Mouse (Mus musculus) left cerebral cortex, postnatal 14 days (tissue): ENCODE measurements at regions not wholly inside any gene's neighbourhood (a gene's known extent, or its start where the extent isn't known, plus 50 kb on each side); places are given as distances from the start of the nearest gene placed in this dataset.

Experiments
- DNase-seq, 2 experiments: peaks; one replicate each; pipeline ENCODE4 v3.0.0; 2021 to 2022; ENCODE audit warnings: low spot score in 2 of 2, mixed read lengths in 1 of 2
- intact Hi-C: fragments of 180-260 bp; cut with DNase I; formaldehyde crosslinking; loops from one replicate; pipeline ENCODE4 v1.15.1; 2025

DNA sequence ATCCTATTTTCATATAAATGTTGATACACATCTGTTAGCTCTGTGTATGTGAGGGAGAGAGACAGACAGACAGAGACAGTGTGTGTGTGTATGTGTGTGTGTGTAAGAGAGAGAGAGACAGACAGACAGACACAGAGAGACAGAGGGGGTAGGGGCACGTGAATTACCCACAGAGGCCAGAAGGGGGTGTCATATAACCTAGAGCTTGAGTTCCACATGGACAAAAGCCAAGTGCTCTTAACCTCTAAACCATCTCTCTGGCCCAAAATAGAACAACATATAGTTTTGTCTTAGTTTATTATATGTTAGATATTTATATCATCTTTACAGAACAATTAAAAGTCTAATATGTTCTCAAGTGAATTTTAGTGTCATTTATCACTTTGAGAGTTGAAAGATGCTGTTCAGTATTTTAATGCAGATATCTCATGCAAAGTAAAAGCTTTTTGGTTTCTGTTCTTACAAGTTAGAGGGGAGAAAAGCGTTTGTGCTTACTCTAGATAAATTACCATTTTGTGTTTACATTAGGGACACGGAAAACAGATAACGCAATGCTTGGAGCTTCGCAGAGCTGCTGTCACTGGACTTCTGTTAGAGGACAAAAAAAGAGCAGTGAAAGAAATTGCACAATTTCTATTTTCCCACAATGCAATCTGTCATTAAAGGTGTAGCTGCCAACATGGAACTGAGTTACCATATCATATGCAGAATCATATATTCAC, 710.6 kb upstream of the Tmem132c start:
- intact Hi-C loops: no loop called here
- no peak for DNase-seq

DNA sequence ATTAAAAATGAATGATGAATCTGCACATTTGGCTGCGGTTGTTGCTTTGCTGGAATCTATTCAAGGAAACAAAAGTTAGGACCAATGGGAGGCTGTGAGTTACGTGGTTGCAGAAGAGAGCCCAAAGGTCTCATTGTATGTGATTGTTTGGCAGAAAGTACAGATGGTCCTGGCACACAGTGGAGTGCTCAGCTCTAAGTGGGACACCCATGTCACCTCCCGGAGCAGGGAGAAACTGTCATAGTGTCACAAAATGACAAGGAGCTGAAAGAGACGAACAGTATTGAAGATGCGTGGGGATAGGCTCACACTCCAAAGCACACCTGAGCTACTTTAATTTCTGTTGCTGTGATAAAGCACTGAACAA, 710.1 kb upstream of the Tmem132c start:
- no peak for DNase-seq
- intact Hi-C loops: no loop called here

DNA sequence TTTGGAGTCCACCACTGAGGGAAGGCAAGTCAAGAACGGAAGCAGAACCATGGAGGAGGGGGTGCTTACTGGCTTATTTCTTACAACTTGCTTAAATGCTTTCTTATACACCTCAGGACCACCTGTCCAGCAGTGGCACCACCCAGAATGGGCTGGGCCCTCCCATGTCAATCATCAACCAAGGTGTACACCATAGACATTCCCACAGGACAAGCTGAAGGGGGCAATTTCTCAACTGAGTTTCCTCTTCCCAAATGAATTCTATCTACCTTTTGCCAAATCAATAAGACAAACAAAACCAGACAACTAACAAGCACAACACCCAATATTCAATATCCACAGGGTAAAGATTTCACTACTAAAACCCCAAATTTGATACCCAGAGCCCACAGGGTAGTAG, 709.6 kb upstream of the Tmem132c start:
- DNase-seq: no peak
- intact Hi-C loops: no loop called here

DNA sequence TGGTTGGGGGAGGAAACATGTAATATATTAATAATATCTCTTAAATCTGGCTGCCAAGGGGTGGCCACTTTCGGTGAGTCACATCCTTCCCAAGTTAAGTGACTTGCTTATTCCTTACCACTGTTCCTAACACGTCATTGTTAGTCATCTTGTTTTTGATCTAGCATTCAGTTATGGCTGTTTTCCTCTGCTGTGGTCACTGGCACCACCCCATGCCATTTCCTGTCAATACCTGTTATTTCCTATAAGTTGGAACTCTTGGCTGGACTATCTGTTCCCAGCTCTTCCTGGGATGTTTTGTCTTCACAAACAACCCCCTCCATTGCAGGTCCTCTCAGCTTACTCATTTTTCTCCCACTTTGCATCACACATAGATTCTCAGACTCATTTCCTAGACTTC, 703.5 kb upstream of the Tmem132c start:
- intact Hi-C loops: no loop called here
- DNase-seq: no peak

DNA sequence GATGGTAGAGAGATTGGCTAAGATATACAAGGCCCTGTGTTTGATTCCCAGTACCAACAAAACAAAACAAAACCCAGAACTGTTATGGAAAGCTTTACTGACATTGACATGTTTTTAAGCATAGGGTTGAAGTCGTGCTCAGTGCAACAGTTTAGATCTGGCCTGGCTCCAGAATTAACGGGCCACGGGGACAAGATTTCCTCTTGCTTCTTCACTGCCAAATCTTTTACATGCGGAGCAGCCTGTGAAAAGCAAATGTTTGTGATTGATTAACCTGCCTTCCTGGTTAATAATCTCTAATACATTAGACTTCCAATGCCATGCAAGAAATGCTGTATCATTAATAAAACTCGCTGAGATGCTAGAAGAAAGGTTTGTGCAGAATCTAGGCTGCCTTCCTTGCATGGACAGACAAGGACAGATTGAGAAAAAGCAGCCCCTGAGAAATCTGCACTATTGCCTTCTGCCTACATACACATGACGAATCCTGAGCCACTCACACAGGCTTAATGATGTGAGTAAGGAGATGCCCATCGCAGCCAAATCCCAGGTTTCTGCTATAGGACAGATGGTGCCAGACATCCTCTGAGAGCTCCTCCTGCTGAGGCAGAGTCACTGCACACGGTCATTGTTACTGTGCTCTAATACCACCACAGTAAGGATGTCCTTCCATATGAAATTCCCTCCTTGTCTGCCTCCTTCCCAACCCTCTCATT, 697.2 kb upstream of the Tmem132c start:
- DNase-seq: peak in 1 of 2 experiments; percentile 7
- intact Hi-C loops: no loop called here

DNA sequence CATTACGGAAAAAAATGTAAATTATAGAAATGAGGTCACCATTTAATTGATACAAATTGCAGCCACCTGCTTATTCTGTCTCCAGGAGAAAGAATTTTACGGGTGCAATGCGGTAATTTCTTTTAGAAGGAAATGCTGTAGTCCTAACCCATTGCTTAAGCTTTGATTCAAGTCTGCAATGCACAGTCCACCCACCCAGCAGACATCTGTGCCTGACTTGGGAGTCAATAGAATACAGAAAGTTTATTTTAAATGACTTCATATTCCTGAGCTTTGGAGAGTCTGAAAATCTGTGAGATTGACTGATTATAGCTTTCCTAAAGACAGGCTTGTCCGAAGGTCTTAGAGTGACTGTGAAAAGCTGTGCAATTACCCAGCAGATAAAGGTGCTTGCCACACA, 693.8 kb upstream of the Tmem132c start:
- intact Hi-C loops: no loop called here
- DNase-seq: no peak

DNA sequence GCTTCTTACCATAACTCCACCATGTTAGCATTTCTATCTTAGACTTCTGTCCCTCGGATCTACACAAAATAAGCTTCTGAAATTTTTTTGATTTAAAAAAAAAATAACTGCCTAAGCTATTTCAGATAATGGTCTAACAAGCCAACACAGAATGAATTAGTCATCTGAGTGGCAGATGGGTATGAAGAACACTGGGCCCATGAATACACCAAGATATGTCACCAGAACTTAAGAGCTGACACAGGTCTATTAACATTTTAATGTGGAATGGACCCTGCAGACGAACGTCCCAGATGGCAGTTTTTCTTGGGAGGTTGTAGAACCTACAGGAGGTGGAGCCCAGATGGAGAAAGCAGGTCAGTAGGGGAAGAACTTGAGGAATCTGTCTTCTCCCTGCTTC, 689.9 kb upstream of the Tmem132c start:
- intact Hi-C loops: no loop called here
- no peak for DNase-seq

DNA sequence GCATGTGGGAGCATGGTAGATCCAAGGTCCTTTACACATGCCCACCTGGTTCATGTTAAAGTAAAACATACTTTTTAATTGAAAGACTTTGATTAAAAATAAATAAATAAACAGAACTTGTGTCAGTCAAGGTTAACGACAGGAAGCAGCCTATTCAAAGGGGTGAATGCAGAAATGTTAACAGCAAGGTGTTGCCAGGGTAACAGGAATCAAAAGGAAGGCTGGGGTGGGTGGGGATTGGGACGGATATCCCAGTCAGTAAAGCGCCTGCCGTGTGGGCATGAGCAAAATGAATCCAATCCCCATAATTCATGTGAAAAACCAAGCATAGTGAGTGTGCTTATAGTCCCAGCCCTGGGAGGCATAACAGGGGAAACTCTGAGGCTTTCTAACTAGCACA, 682.6 kb upstream of the Tmem132c start:
- intact Hi-C loops: no loop called here

DNA sequence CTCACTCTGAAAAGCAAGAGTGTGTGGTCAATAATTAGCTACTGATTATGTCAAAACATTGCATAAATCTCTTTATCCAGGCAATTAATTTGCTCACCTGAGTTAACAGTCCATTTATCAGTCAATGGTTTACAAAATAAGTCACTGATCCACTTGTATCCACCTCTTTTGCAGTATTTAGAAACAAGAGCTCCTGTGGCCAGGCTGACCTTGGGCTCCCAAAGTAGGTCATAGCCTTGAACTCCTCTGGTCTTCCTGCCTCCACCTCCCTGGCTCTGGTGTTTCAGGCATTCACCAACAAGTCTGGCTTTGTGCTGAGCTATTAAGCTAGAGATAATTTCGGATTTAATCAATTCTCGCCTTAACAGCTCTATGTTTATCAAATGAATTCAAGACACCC, 675.8 kb upstream of the Tmem132c start:
- intact Hi-C loops: no loop called here
- no peak for DNase-seq

More for the DNA sequence above, 682.6 kb upstream of the Tmem132c start:
- DNase-seq: no peak

DNA sequence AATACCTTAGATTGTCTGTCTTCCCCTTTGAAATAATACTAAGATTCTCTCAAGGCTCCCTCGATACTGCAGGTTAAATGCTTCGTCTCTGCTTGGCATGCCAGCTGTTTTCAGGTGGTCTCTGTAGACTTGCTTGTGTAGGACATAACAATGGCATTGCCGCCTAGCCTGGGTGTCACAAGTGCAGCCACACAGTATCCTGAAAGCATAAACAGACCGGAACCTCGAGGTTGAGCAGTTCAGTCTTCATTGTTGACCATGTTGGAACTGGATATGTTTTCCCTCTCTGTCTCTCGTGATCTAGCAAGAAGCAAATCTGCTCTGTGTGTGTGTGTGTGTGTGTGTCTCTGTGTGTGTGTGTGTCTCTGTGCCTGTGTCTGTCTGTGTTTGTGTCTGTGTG, 675.4 kb upstream of the Tmem132c start:
- intact Hi-C loops: no loop called here

DNA sequence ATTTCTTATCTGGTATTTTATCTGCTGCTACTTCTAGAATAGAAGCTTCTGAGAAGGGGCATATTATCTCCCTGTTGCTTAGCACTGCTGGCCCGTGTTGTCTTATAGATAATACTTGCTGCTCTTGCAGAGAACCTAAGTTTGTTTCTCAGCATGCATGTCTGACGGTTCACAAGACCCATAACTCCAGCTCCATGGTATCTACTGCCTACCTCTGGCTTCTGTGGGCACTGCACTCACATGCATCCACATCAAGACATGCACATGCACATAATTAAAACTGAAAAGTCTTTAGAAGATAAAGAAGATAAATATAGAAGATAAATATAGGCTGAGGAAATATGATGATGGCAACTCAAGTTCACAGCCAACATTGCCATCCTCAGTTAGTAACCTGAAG, 667.8 kb upstream of the Tmem132c start:
- intact Hi-C loops: no loop called here

More for the DNA sequence above, 675.4 kb upstream of the Tmem132c start:
- DNase-seq: no peak

DNA sequence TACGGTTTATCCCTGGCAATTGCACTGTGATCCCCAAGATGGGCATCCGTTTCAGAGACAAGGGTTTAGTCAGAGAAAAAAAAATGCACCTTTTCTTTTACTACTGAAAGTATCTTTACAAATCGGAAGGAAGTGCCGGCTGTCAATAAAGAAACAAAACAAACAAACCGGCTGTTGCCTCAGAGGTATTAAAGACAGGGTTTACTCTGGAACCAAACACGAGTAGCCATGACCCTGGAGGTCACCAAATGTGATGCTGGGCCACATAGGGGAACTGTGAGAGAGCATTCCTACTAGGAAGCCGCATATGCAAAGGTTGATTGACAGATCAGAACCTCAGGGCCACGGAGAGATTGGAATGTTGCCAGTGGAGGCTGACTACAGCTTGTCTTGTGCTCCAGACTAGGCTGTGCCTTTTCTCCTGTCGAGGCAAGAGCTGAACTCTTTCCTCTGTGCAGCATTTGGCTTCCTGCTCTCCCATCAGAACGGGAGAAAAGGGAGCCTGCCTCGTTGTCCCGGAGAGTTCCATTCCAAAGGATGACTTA, 643.8 kb upstream of the Tmem132c start:
- no peak for DNase-seq
- intact Hi-C loops: no loop called here

More for the DNA sequence above, 667.8 kb upstream of the Tmem132c start:
- DNase-seq: peak in 1 of 2 experiments; percentile 7

DNA sequence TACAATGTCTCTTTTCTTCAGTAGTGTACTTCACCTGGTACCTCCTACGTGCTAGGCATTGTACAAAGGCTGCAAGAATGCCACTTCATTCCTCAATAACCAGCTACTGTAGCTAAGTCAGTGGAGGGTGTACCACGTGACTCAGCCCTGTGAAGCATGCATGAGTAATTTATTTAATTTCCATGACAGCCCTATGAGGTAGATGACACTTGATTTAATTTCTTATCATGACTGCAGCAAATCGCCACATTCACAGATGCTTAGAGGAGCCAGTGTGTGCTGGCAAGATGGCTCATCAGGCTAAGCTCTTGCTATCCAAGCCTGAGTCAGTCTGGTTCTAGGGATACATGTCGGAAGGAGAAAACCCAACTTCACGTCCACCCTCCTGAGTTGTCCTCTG, 642.0 kb upstream of the Tmem132c start:
- DNase-seq: peak in 1 of 2 experiments; percentile 6
- intact Hi-C loops: no loop called here

DNA sequence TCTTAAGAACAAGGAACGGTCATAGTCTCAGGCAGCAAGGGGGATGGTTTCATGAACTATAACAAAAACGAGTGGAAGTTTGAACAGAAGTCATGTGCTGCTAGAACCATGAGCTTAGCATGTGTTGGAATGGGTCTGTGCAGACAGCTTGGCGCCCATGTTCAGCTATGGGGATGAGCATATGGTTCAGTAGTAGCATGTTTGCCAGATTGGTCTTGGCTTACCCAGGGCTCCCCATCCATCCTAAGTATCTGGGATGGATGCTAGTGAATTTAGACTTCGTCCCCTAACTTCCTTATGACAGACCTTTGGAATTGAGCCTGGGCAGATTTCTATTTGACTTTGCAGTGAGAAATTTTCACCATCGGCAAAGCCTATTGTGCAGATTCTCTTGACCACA, 634.9 kb upstream of the Tmem132c start:
- no peak for DNase-seq
- intact Hi-C loops: no loop called here

DNA sequence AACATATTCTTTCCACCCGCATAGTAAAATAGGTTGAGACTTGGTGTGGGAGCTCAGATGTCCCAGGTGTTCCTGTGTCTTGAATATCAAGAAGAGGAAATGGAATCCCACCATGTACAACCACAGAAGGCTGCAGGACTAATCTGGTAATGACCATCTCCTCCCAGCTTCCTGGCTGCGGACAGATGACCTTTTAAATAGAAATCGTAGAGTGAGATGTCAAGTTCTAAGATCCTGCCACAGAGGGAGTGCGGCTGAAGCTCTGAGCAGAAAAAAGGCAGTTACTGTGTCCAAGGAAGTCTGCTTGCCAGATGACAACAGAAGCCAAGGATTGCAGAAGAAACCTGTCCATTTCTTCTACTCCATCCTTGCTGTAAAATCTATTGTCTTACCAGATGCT, 629.0 kb upstream of the Tmem132c start:
- intact Hi-C loops: no loop called here
- no peak for DNase-seq

DNA sequence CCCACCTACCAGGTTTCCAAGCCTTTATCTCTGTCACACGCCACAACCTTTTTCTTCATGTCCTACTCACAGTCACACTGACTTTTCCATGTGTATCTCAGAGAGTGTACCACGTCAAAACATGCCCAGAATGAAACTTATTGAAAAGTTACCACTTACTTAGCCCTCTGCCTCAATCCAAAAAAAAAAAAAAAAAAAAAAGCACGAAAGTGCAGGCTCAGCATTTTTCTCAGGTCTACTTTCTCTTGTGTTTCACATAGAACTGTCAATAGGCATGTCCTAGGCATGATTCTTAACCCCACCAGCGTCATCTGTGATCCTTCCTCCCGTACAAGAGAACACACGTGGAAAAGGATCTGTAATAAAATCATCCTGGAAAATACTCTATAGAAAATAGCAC, 619.1 kb upstream of the Tmem132c start:
- intact Hi-C loops: no loop called here
- no peak for DNase-seq

DNA sequence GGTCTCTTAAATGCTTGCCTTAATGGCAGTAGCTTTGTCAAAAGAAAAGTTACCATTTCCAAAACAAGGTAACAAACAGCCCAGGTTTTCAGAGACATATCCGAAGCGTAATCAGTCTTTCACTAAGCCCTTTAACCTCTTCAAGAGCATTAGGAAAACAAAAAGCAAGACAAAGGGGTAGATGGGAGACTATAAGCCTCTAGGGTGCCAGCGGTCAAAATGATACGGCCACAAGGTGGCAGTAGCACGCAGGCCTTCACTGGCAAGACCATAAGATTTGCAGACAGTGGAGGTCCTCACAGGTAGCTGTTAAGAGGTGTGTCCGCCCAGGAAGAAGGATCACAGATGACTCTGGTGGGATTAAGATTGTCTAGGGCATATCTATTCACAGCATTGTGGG, 618.4 kb upstream of the Tmem132c start:
- intact Hi-C loops: no loop called here
- peak; percentile 59 to 85 for DNase-seq

DNA sequence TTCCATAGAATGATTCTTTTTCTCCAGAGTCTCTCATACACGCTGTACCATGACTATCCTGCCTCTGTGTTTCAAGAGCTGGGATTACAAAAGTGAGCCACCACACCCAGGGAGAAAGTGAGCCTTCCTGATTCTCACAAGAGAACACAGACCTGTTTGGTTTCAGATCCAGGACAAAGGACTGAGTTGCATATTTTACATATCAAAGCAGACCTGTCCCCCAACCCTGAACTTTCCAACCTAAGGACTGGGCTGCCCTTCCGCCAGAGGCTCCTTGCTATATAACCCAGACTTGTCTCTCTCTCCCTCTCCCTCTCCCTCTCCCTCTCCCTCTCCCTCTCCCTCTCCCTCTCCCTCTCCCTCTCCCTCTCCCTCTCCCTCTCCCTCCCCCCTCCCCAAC, 611.8 kb upstream of the Tmem132c start:
- intact Hi-C loops: no loop called here
- DNase-seq: no peak

DNA sequence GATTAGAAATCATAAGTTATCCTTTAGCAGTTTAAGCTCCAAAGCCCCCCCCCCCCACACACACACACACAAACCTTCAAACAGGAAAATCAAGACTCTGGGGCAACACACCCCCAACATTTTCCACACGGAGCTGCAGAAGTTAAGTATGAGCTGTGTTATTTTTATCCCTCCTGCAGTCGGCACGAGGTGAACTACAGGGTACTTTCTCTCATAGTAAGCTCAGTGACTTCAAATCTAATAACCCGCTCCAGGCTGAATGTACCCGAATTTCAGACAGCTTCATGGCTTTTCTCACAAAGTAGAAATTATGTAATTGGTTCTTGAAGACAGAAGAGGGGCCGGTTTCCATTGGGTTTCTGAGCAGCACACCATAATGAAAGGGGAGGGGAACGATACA, 591.2 kb upstream of the Tmem132c start:
- DNase-seq: peak; percentile 6 to 7
- intact Hi-C loops: no loop called here

DNA sequence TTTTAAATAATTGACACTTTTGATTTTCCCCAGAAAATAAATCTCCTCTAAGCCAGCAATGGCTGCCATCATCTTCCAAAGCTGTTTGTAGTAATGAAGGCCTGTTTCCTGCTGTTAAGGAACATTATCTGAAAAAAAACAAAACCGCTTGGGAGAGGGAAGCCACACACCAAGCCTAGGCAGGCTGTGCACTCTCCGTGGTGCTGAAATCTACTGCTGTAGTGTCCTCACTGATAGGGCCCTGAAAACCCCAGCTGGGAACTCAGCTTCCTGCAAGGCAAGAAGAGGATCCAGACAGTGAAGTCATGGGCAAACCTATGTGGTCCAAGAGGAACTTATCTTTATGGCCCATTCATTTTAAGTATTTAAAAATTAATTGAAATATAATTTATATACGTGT, 590.2 kb upstream of the Tmem132c start:
- DNase-seq: no peak
- intact Hi-C loops: no loop called here

DNA sequence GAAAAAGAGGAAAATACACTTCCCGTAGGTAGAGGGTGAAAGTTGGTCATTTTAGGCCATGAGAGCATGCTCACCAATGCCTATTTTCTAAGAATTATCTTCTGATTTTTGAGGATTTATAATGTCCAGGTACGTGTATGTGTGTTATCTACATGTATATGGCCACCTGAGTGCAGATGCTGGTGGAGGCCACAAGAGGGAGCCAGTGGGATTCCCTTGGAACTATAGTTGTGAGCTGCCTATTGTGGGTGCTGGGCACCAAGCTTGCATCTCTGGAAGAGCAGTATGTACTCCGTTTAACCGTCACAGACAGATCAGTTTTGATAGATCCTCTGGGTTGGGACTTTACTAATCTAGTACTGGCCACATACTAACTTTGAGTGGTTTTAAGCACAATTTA, 579.0 kb upstream of the Tmem132c start:
- intact Hi-C loops: no loop called here
- no peak for DNase-seq
